Mouse (Mus musculus) heart, adult 2 months (tissue): ENCODE measurements around the gene Dpagt1. TPM values are rescaled to one million over a fixed set of nuclear protein-coding genes. Genes with fewer than 3 reads are reported as not detected.

Experiments
- DNase-seq, 2 experiments: peaks; one replicate each; pipeline ENCODE4 v3.0.0; 2021
- H3K27ac ChIP-seq: fragments of 200-600 bp; 2 replicates; pipeline ENCODE4 v1.8.1; 2022
- H3K27me3 ChIP-seq: fragments of 200-500 bp; 2 replicates; pipeline ENCODE4 v1.6.1; 2012; ENCODE audit warnings: mild to moderate bottlenecking, low read length, inconsistent platforms, mixed read lengths; ENCODE audit not compliant: control insufficient read depth, insufficient read depth
- H3K36me3 ChIP-seq: fragments of 200-500 bp; 2 replicates; pipeline ENCODE4 v1.6.1; 2012; ENCODE audit warnings: low read length, inconsistent platforms; ENCODE audit not compliant: control insufficient read depth, insufficient read depth
- H3K4me1 ChIP-seq: fragments of 200-500 bp; 2 replicates; pipeline ENCODE4 v1.6.1; 2011; ENCODE audit warnings: low read length; ENCODE audit not compliant: control insufficient read depth, insufficient read depth
- H3K4me3 ChIP-seq: fragments of 200-600 bp; 2 replicates; pipeline ENCODE4 v1.8.1; 2022
- H3K79me2 ChIP-seq: fragments of 200-500 bp; replicated peaks from 2 replicates; pipeline ENCODE4 v1.6.1; 2012; ENCODE audit warnings: mild to moderate bottlenecking, inconsistent platforms, low read length, moderate library complexity, mixed read lengths; ENCODE audit not compliant: control insufficient read depth, insufficient read depth
- H3K9ac ChIP-seq: fragments of 200-500 bp; 2 replicates; pipeline ENCODE4 v1.6.1; 2012; ENCODE audit warnings: low read depth, mild to moderate bottlenecking, control low read depth, inconsistent platforms, low read length, mixed read lengths
- CTCF ChIP-seq: fragments of 200-600 bp; IDR thresholded peaks from 2 replicates; pipeline ENCODE4 v1.8.1; 2022; ENCODE audit warnings: antibody characterized with exemption, mild to moderate bottlenecking, moderate library complexity
- EP300 ChIP-seq: fragments of 200-500 bp; IDR thresholded peaks from 2 replicates; pipeline ENCODE4 v1.6.1; 2011; ENCODE audit warnings: low read depth, low read length, control low read depth; ENCODE audit not compliant: insufficient read depth
- POLR2A ChIP-seq: fragments of 200-500 bp; IDR thresholded peaks from 2 replicates; pipeline ENCODE4 v1.6.1; 2011; ENCODE audit warnings: mild to moderate bottlenecking, low read depth, low read length, control low read depth; ENCODE audit not compliant: insufficient read depth
- WGBS: fragments of 180-500 bp; shearing (Covaris S2); methylation state at CpG from one replicate; pipeline ENCODE4 v1.1.7; 2018; 5-methylcytosine and 5-hydroxymethylcytosine counted together
- intact Hi-C: fragments of 180-260 bp; cut with DNase I; formaldehyde crosslinking; loops from one replicate; pipeline ENCODE4 v1.15.1; 2025
- polyA plus RNA-seq: library from polyadenylated mRNA; depleted of rRNA; stranded (reverse); fragments of >200 nt; gene quantifications from 2 replicates; pipeline ENCODE4 v1.2.3, GENCODE M21; 2012
- total RNA-seq, 2 experiments: library from RNA; stranded (reverse); gene quantifications; 2 replicates each; pipeline ENCODE4 v1.2.3; 2021

The Dpagt1 gene
- total and polyA plus RNA-seq, 3 experiments, result 18.9 to 34.3 (median 20.6) TPM

GRCm38 (mm10) chr9:44337436-44338169, 11.8 kb downstream of the Dpagt1 start:
- no peak overlapping the region for H3K27ac ChIP-seq
- peaks cover 1% of the 10 kb centered on the region for H3K4me1 ChIP-seq
- H3K4me3 ChIP-seq, result no peak overlapping the region
- peaks cover 2% of the 10 kb centered on the region; the same call in 1 of the 2 replicates for H3K79me2 ChIP-seq
- H3K27me3 ChIP-seq, result no peaks in the 10 kb centered on the region
- no peak for TF ChIP-seq EP300
- no peak for TF ChIP-seq POLR2A
- TF ChIP-seq CTCF, result no peak
- WGBS, result 61% methylated on average over 9 of the region's 9 CpGs
- H3K36me3 ChIP-seq, result no peaks in the 10 kb centered on the region; the same call in 1 of the 2 replicates
- intact Hi-C loops, result no loop called here
- DNase-seq, result no peak
- H3K9ac ChIP-seq, result no peak overlapping the region

- Histone ChIP-seq H3K27ac (no peak overlapping the region), H3K4me3 (no peak overlapping the region), H3K79me2 (peaks cover 2% of the 10 kb centered on the region; the same call in 1 of the 2 replicates), H3K27me3 (no peaks in the 10 kb centered on the region), H3K4me1 (peaks cover 4% of the 10 kb centered on the region), H3K9ac (no peak overlapping the region), H3K36me3 (no peaks in the 10 kb centered on the region; the same call in 1 of the 2 replicates)
- no peak for DNase-seq
- intact Hi-C loops, result no loop called here
- no peak for TF ChIP-seq EP300
- no peak for TF ChIP-seq POLR2A
- TF ChIP-seq CTCF, result peak; percentile 25; the same call in 1 of the 2 replicates
- WGBS, result 85% methylated on average over 5 of the region's 5 CpGs
Measured at GRCm38 (mm10) chr9:44338574-44338973, 12.8 kb downstream of the Dpagt1 start.

GRCm38 (mm10) chr9:44341487-44341886, 15.7 kb downstream of the Dpagt1 start:
- H3K9ac ChIP-seq, result no peak overlapping the region
- H3K4me3 ChIP-seq, result no peak overlapping the region

GRCm38 (mm10) chr9:44342173-44342572, 16.4 kb downstream of the Dpagt1 start:
- no peak for TF ChIP-seq CTCF
- no peak for TF ChIP-seq POLR2A
- TF ChIP-seq EP300, result no peak
- intact Hi-C loops, result loop anchor here (5.0 kb wide), 2 partner anchors 35 to 95 kb away; partner anchors contain the start of gene Hinfp
- Histone ChIP-seq H3K79me2 (peaks cover 2% of the 10 kb centered on the region; the same call in 1 of the 2 replicates), H3K27me3 (no peaks in the 10 kb centered on the region), H3K27ac (0 out of 2 replicates have a peak overlapping the region, but pooled peaks have one; percentile 100), H3K9ac (no peak overlapping the region), H3K4me3 (no peak overlapping the region), H3K4me1 (peaks cover 3% of the 10 kb centered on the region), H3K36me3 (no peaks in the 10 kb centered on the region)
- 45% methylated on average over 3 of the region's 3 CpGs for WGBS
- no peak for DNase-seq

More at GRCm38 (mm10) chr9:44341487-44341886, 15.7 kb downstream of the Dpagt1 start:
- WGBS, result 90% methylated on average over 5 of the region's 5 CpGs
- intact Hi-C loops, result loop anchor here (5.0 kb wide), 2 partner anchors 34 to 94 kb away; partner anchors contain the start of gene Hinfp
- H3K36me3 ChIP-seq, result no peaks in the 10 kb centered on the region
- H3K27ac ChIP-seq, result no peak overlapping the region
- DNase-seq, result no peak
- no peak for TF ChIP-seq EP300
- no peak for TF ChIP-seq POLR2A
- no peak for TF ChIP-seq CTCF
- H3K79me2 ChIP-seq, result peaks cover 2% of the 10 kb centered on the region; the same call in 1 of the 2 replicates
- H3K4me1 ChIP-seq, result peaks cover 3% of the 10 kb centered on the region
- no peaks in the 10 kb centered on the region for H3K27me3 ChIP-seq

- no peak for DNase-seq
- Histone ChIP-seq H3K4me3 (no peak overlapping the region; the same call in 1 of the 2 replicates), H3K4me1 (peaks cover 3% of the 10 kb centered on the region), H3K36me3 (no peaks in the 10 kb centered on the region), H3K9ac (no peak overlapping the region), H3K27me3 (no peaks in the 10 kb centered on the region), H3K27ac (peak overlapping the region; percentile 100), H3K79me2 (no peaks in the 10 kb centered on the region)
- TF ChIP-seq CTCF (no peak), POLR2A (no peak), EP300 (no peak)
- intact Hi-C loops, result loop anchor here (5.0 kb wide), 2 partner anchors 35 to 95 kb away; partner anchors contain the start of gene Hinfp
- 81% methylated on average over 1 of the region's 1 CpGs for WGBS
Measured at GRCm38 (mm10) chr9:44342605-44343004, 16.8 kb downstream of the Dpagt1 start.

DNA sequence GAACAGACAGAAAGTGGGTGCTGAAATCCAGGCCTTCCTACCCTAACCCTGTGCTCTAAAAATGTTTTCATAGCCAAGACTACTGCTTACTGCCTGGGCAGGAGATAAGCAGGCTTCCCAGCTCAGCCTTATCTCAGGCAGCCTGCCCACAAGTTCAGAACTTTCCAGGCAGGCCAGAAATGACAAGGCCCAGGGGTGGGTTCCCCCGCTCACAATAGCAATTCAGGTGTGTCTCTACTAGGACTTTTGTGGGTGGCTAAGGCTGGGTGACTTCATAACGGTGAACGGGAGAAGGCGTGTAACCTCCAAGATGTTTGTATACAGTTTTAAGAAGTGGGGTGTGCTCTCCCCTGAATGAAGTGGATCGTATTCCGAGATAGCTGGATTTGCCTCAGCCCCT, 17.5 kb downstream of the Dpagt1 start:
- peaks cover 3% of the 10 kb centered on the region for H3K4me1 ChIP-seq
- no peak for TF ChIP-seq POLR2A
- TF ChIP-seq EP300, result no peak
- TF ChIP-seq CTCF, result no peak
- no peaks in the 10 kb centered on the region for H3K79me2 ChIP-seq
- H3K27me3 ChIP-seq, result no peaks in the 10 kb centered on the region
- peak overlapping the region; percentile 100 for H3K27ac ChIP-seq
- no peaks in the 10 kb centered on the region for H3K36me3 ChIP-seq
- intact Hi-C loops, result loop anchor here (5.0 kb wide), 2 partner anchors 36 to 96 kb away; partner anchors contain the start of gene Hinfp
- DNase-seq, result peak; percentile 58 to 69
- 2% methylated on average over 6 of the region's 6 CpGs for WGBS
- peak overlapping the region; percentile 72 for H3K9ac ChIP-seq
- peak overlapping the region; percentile 97 for H3K4me3 ChIP-seq
